Mouse (Mus musculus) brain, embryonic 14.5 days (tissue): Measurements from ENCODE around the gene Ccdc181.

Experiments
- CTCF ChIP-seq: fragments of 200-500 bp; IDR thresholded peaks from 2 replicates; pipeline ENCODE4 v1.5.1; 2012; ENCODE audit warnings: inconsistent platforms, mild to moderate bottlenecking, moderate library complexity, borderline replicate concordance; ENCODE audit not compliant: insufficient read depth, insufficient read length; ENCODE audit errors: extremely low read depth
- POLR2A ChIP-seq: fragments of 200-500 bp; IDR thresholded peaks from 2 replicates; pipeline ENCODE4 v1.6.1; 2012; ENCODE audit warnings: mild to moderate bottlenecking, inconsistent platforms, borderline replicate concordance; ENCODE audit not compliant: poor library complexity, insufficient read depth, insufficient read length, severe bottlenecking; ENCODE audit errors: extremely low read depth

DNA sequence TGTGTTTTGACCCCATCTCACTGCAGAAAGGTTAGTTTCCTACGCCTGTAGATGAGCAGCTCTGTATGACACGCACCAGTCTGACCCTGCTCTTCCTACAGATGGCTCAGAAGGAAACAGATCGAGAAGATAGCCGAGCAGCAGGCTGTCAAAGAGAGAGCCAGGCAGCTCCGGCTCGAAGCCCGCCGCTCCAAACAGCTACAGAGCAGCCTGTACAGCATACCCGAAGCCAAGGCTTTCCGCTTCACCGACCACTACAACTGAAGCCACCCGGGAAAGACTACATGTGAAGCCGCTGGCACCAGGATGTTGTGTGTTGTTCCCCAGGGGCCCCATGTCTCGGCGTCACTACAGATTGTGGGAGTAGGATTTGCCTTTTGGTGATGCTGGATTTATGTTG lies 12.0 kb downstream of the Ccdc181 start:
- TF ChIP-seq CTCF, result no peak
- no peak for TF ChIP-seq POLR2A
